Mouse (Mus musculus) embryonic facial prominence, embryonic 13.5 days (tissue): ENCODE results near the gene Galnt11. TPM values are rescaled to one million over a fixed set of nuclear protein-coding genes. Genes with fewer than 3 reads are reported as not detected.
"Not testable (repeated sequence)": the region's sequence is repeated elsewhere in the genome, so short reads cannot be mapped to it uniquely, and the experiment has no call there.

Source experiments
- ATAC-seq: fragments of 200-750 bp; cut with Nextera tagmentation; 2 replicates; pipeline ENCODE4 v1.8.0; 2017; ENCODE audit warnings: low read depth; ENCODE audit not compliant: insufficient number of reproducible peaks, insufficient read depth, low FRiP score, low TSS enrichment
- H3K27ac ChIP-seq: fragments of 300-500 bp; sonication (generic); 2 replicates; pipeline ENCODE4 v1.5.1; 2015; ENCODE audit warnings: moderate library complexity, mild to moderate bottlenecking, inconsistent platforms
- H3K27me3 ChIP-seq: fragments of 300-500 bp; sonication (generic); 2 replicates; pipeline ENCODE4 v1.6.1; 2015; ENCODE audit warnings: mild to moderate bottlenecking, inconsistent platforms
- H3K36me3 ChIP-seq: fragments of 300-500 bp; sonication (generic); 2 replicates; pipeline ENCODE4 v1.6.1; 2015; ENCODE audit warnings: mild to moderate bottlenecking, inconsistent platforms
- H3K4me1 ChIP-seq: fragments of 300-500 bp; sonication (generic); 2 replicates; pipeline ENCODE4 v1.6.1; 2015; ENCODE audit warnings: inconsistent platforms
- H3K4me2 ChIP-seq: fragments of 300-500 bp; sonication (generic); 2 replicates; pipeline ENCODE4 v1.6.1; 2015; ENCODE audit warnings: moderate library complexity, mild to moderate bottlenecking, inconsistent platforms
- H3K4me3 ChIP-seq: fragments of 300-500 bp; sonication (generic); 2 replicates; pipeline ENCODE4 v1.5.1; 2015; ENCODE audit warnings: mild to moderate bottlenecking, inconsistent platforms
- H3K9ac ChIP-seq: fragments of 300-500 bp; sonication (generic); 2 replicates; pipeline ENCODE4 v1.6.1; 2015; ENCODE audit warnings: mild to moderate bottlenecking, inconsistent platforms
- H3K9me3 ChIP-seq: fragments of 300-500 bp; sonication (generic); 2 replicates; pipeline ENCODE4 v1.6.1; 2016; ENCODE audit warnings: inconsistent platforms
- WGBS: fragments of 180-500 bp; shearing (Covaris S2); methylation state at CpG from one replicate; pipeline ENCODE4 v1.1.7; 2015; ENCODE audit warnings: mixed read lengths; 5-methylcytosine and 5-hydroxymethylcytosine counted together
- polyA plus RNA-seq: library from polyadenylated mRNA; unstranded; fragments of >200 nt; fragmentation: Nextera tagmentation; extraction: Ambion mirVana; gene quantifications from 2 replicates; pipeline ENCODE4 v1.2.1, GENCODE M21; 2015

The Galnt11 gene
- polyA plus RNA-seq, 1 experiment from 2014 or later, result 38.7 TPM

DNA sequence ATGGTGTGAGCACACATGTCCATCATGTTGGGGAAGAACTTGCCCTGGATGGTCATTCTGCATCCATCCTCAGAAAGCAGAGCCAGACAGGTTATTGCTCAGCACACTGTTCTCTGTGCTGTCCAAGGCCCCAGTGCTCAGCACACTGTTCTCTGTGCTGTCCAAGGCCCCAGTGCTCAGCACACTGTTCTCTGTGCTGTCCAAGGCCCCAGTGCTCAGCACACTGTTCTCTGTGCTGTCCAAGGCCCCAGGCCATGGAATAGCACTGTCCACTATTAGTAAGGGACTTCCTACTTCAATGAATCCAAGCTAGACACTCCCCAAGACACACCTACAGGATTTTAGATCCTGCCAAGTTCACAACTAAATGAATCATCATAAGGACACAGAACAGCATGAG, 8.5 kb upstream of the Galnt11 start:
- H3K9ac ChIP-seq, ATAC-seq, H3K4me1 ChIP-seq, H3K36me3 ChIP-seq, H3K27me3 ChIP-seq, H3K9me3 ChIP-seq, H3K4me3 ChIP-seq, H3K4me2 ChIP-seq, H3K27ac ChIP-seq: not testable (repeated sequence)

GRCm38 (mm10) chr5:25215006-25215405, 6.7 kb upstream of the Galnt11 start:
- no peak overlapping the region for H3K9ac ChIP-seq
- no peaks in the 10 kb centered on the region for H3K9me3 ChIP-seq
- no peaks in the 10 kb centered on the region for H3K36me3 ChIP-seq
- H3K4me3 ChIP-seq, result no peak overlapping the region
- H3K27ac ChIP-seq, result no peak overlapping the region
- H3K4me1 ChIP-seq, result no peaks in the 10 kb centered on the region
- 75% methylated on average over 6 of the region's 6 CpGs for WGBS
- no peak for ATAC-seq
- H3K4me2 ChIP-seq, result no peak overlapping the region
- H3K27me3 ChIP-seq, result no peaks in the 10 kb centered on the region

- Histone ChIP-seq H3K9ac (peak within 1 kb of the TSS; percentile 86), H3K4me3 (peak within 1 kb of the TSS; percentile 73), H3K27me3 (no peaks in the 10 kb centered on the region), H3K4me1 (peaks cover 8% of the 10 kb centered on the region), H3K27ac (peak within 1 kb of the TSS; percentile 78), H3K4me2 (peak within 1 kb of the TSS; percentile 66), H3K9me3 (no peaks in the 10 kb centered on the region), H3K36me3 (0 out of 2 replicates have a peak, but pooled peaks cover 5% of the 10 kb centered on the region)
- WGBS, result 4% methylated on average over 61 of the region's 72 CpGs
- peak; percentile 87 for ATAC-seq
These were observed 1.3 kb downstream of the Galnt11 start, which contains the start of gene E130116L18Rik for GRCm38 (mm10) chr5:25222752-25223702. Gene E130116L18Rik, minus strand, starts transcription at chr5:25223153.

- 0 out of 2 replicates have a peak, but pooled peaks cover 11% of the 10 kb centered on the region for H3K36me3 ChIP-seq
- H3K4me2 ChIP-seq, result 0 out of 2 replicates have a peak overlapping the region, but pooled peaks have one; percentile 66
- not testable (repeated sequence) for H3K27ac ChIP-seq, ATAC-seq, H3K9me3 ChIP-seq, H3K9ac ChIP-seq, H3K27me3 ChIP-seq, H3K4me1 ChIP-seq, H3K4me3 ChIP-seq
- WGBS, result 88% methylated on average over 1 of the region's 1 CpGs
These were observed 2.7 kb downstream of the Galnt11 start for GRCm38 (mm10) chr5:25224377-25224776.

DNA sequence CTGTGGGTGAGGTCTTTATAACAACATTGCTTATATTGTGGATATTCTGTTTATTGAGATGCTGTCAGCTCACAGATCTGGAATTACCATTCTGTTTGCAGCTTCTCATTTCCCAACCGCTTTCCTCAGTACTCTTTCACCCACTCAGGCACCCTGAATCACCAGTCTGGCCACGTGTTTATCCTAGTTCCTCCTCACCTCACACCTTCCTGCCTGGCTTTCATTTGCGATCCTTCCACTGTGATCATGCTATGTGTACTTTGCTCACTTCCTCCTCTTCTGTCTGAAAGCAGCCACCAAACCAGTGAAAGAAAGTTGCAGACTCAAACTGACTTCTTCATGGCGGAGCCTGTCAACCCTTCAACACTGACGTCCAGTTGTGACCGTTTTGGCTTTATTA, 21.4 kb downstream of the Galnt11 start:
- Histone ChIP-seq H3K27ac (no peak overlapping the region), H3K4me1 (no peaks in the 10 kb centered on the region), H3K36me3 (peaks cover 12% of the 10 kb centered on the region), H3K9ac (no peak overlapping the region), H3K9me3 (no peaks in the 10 kb centered on the region), H3K4me3 (no peak overlapping the region), H3K4me2 (no peak overlapping the region), H3K27me3 (no peaks in the 10 kb centered on the region)
- 91% methylated on average over 6 of the region's 6 CpGs for WGBS
- no peak for ATAC-seq

DNA sequence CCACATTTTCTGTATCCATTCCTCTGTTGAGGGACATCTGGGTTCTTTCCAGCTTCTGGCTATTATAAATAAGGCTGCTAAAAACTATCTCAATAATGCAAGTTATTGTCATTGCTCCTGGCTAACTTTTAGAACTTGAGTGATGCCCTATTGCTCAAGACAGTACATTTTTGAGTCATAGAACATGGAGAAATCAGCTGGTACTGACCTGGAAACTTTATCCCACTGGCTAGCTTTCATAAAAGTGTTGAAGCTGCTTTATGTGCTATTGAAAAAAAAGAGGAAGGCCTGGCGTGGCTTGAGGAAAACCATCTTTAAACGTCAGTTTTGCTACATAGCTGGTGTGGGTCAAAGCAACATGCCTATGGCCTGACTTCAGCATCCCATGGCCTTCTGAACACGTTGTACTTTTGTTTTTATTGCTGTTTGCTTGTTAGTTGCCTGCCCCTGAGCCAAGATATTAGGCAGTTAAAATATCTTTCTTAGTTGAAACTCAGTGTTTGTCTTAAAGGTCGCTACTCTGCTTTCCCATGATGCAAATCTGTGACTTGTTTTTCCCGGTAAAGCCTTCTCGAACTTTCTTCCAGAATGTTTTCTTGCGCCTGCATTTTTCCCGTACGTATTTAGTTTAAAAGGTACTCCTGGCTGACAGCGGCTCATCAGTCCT, 24.2 kb downstream of the Galnt11 start:
- no peak overlapping the region for H3K4me3 ChIP-seq
- no peak overlapping the region for H3K9ac ChIP-seq
- no peaks in the 10 kb centered on the region for H3K9me3 ChIP-seq
- H3K4me2 ChIP-seq, result no peak overlapping the region
- peaks cover 25% of the 10 kb centered on the region for H3K36me3 ChIP-seq
- no peaks in the 10 kb centered on the region for H3K4me1 ChIP-seq
- no peaks in the 10 kb centered on the region for H3K27me3 ChIP-seq
- ATAC-seq, result no peak
- H3K27ac ChIP-seq, result no peak overlapping the region
- 89% methylated on average over 10 of the region's 10 CpGs for WGBS

DNA sequence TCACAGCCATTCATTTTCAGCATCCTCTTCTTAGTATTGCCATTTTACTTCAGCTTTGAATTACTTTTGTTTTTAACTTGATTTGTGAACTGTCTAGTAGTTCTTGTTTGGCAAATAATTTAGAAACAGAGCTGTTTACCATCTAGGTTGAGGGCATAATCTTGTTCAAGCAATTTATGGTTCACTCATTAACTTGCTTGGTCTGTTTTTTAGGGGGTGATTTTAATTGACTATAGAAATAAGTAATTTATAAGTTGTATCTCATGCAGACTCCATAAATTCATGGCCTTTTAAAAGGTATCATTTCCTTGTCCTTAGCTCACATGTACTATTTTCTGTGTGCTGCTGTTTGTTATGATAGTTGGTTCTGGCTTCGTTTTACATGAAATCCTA, 24.8 kb downstream of the Galnt11 start:
- no peak for ATAC-seq
- Histone ChIP-seq H3K4me3 (no peak overlapping the region), H3K4me2 (no peak overlapping the region), H3K27me3 (no peaks in the 10 kb centered on the region), H3K4me1 (no peaks in the 10 kb centered on the region), H3K9ac (no peak overlapping the region), H3K36me3 (peaks cover 31% of the 10 kb centered on the region), H3K27ac (no peak overlapping the region), H3K9me3 (no peaks in the 10 kb centered on the region)
- 74% methylated on average over 1 of the region's 1 CpGs for WGBS

- no peak overlapping the region for H3K9ac ChIP-seq
These were observed 25.3 kb downstream of the Galnt11 start for GRCm38 (mm10) chr5:25247036-25247435.

DNA sequence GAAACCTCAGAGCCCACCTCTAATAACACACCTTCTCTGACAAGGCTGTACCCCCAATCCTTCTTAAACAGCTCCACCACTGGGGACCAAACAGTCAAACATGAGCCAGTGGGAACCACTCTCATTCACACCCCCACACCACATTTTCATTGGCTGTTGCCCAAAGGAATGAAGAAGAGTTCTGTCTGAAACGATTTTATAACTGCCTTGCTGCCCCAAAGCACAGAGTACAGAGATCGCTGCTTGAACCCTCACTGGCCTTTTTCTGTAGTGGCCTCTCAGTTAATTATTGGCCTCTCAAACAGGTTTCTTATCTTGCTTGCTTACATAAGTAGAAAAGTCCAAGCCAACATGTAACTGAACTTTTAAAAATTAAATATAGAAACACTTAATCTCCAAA, 30.7 kb downstream of the Galnt11 start:
- Histone ChIP-seq H3K4me2 (no peak overlapping the region), H3K4me3 (no peak overlapping the region), H3K27me3 (no peaks in the 10 kb centered on the region), H3K9me3 (no peaks in the 10 kb centered on the region), H3K9ac (no peak overlapping the region), H3K36me3 (peaks cover 77% of the 10 kb centered on the region), H3K27ac (no peak overlapping the region), H3K4me1 (no peaks in the 10 kb centered on the region)
- ATAC-seq, result no peak
- 84% methylated on average over 2 of the region's 2 CpGs for WGBS

More at GRCm38 (mm10) chr5:25247036-25247435, 25.3 kb downstream of the Galnt11 start:
- no peaks in the 10 kb centered on the region for H3K4me1 ChIP-seq
- H3K4me2 ChIP-seq, result no peak overlapping the region
- H3K27ac ChIP-seq, result no peak overlapping the region
- H3K9me3 ChIP-seq, result no peaks in the 10 kb centered on the region
- H3K36me3 ChIP-seq, result peaks cover 36% of the 10 kb centered on the region
- WGBS, result 85% methylated on average over 3 of the region's 3 CpGs
- H3K4me3 ChIP-seq, result no peak overlapping the region
- no peak for ATAC-seq
- no peaks in the 10 kb centered on the region for H3K27me3 ChIP-seq

GRCm38 (mm10) chr5:25252825-25253544, 31.3 kb downstream of the Galnt11 start:
- Histone ChIP-seq H3K27ac (no peak overlapping the region), H3K4me3 (no peak overlapping the region), H3K9ac (no peak overlapping the region), H3K4me1 (no peaks in the 10 kb centered on the region), H3K4me2 (no peak overlapping the region), H3K9me3 (no peaks in the 10 kb centered on the region), H3K36me3 (peaks cover 83% of the 10 kb centered on the region), H3K27me3 (no peaks in the 10 kb centered on the region)
- no peak for ATAC-seq
- 93% methylated on average over 8 of the region's 8 CpGs for WGBS

- no peaks in the 10 kb centered on the region for H3K27me3 ChIP-seq
- no peak overlapping the region for H3K9ac ChIP-seq
- 94% methylated on average over 4 of the region's 4 CpGs for whole genome bisulfite sequencing
- H3K4me2 ChIP-seq, result no peak overlapping the region
- no peaks in the 10 kb centered on the region for H3K4me1 ChIP-seq
- H3K27ac ChIP-seq, result no peak overlapping the region
- ATAC-seq, result no peak
- peaks cover 93% of the 10 kb centered on the region for H3K36me3 ChIP-seq
- no peaks in the 10 kb centered on the region for H3K9me3 ChIP-seq
- no peak overlapping the region for H3K4me3 ChIP-seq
These were observed 32.8 kb downstream of the Galnt11 start for GRCm38 (mm10) chr5:25254491-25254890.
